Mouse (Mus musculus) brain, embryonic 18.5 days (tissue): ENCODE measurements around the gene Fry.

Experiments
- DNase-seq: peaks from one replicate; pipeline ENCODE4 v3.0.0-alpha.2; 2012; ENCODE audit warnings: low read depth, low spot score

The Fry gene

DNA sequence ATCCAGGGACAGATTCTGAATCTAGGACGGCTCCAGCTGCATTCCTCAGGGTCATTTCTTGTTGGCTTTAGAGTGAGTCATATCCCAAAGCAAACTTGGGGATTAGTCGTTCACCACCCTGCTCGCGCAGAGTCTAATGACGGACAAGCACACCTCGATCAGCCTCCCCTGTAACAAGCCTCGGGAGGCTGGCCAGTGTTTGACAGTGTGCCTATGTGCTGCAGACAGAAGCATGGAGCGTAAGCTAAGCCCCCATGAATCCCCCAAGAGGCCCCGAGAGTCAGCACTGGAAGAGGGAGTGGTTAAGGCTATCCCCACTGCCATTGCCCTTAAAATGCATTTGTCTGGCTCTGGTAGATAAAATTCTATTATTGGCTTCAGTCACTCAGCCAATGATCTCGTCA is 214.9 kb downstream of the Fry start:
- DNase-seq: no peak

DNA sequence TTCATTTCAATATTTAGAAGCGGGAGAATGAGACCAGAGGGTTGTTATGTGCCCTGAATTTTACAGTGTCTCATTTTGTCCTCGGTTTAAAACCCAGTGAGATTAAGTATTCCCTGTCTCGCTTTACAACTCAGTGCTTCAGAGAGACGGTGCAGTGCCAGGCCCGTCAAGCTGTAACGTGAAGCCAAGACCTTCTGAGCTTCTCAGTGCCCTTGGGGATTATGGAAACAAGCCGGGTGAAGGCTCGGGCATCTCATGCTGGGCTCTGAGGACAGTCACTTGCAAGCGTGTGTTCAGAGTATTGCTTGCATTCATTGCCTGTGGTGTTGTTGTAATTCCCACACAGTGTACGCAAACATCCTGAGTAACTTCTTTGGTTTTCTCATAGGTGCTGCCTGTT is 218.0 kb downstream of the Fry start:
- no peak for DNase-seq

DNA sequence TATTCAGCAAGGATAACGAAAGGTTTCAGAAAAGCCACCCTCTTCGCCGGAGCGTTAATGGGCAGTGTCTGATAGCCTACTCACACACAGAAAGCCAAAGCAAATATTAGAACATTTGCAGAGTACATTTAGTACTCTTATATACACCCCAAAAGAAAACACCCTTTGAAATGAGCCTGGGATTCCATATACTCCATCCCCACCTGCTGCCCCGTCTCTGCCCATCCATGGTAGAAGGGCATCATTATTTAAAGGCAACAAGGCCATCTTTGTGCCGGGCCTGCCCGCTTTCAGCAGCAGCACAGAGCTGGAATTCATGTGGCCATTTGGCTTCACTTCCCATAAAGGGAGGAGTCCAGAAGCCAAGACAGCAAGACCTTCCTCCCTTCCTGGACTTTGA is 219.3 kb downstream of the Fry start:
- DNase-seq: no peak

DNA sequence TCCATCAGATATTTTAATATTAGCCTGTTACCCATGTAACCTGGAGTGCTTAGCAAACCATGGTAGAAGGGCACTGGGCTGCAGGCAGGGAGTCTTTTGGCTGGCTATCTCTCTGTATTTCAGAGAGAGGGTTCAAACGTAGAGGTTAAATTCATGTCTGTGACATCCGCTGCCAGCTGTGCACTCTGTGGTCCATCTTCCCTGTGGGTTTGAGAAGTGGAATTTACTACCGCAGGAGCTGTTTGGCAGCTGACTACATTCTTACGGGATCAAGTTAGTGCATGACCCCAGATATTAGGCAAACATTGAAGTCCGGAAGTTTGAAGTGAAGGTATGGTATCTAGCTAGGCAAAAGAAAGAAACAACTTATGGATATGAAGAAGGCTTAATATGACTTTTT is 222.5 kb downstream of the Fry start:
- DNase-seq: no peak

DNA sequence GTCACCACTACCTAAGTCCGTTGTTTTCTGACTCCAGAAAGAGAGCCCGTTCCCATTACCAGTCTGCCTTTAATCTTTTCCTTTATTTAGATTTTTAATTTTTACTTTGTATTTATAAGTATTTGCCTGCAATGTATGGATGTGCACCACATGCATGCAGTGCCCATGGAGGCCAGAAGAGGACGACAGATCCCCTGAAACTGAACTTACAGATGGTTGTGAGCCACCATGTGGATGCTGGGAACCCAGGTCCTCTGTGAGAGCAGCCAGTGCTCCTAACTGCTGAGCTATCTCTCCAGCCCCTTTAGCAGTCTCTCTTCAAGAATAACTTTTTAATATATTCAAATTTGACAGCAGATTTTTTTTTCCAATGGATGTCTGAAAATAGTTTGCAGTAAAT is 223.7 kb downstream of the Fry start:
- DNase-seq: no peak

DNA sequence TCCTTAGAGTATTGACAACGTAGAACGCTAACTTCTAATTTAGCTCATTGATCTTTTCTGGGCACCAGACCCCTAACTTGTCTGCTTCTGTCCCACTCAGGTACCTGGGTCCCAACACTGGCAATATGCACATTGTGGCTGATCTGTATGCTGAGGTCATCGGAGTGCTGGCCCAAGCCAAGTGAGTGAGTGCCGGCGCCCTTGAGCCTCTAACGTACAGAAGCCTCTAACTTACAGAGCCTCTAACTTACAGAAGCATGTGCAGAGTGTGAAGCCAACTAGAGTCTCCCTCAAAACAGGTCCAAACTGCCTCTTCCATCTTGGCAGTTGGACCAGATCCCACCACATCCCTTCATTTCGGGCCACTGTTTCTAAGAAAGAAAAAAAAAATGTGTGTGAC is 227.5 kb downstream of the Fry start:
- no peak for DNase-seq

DNA sequence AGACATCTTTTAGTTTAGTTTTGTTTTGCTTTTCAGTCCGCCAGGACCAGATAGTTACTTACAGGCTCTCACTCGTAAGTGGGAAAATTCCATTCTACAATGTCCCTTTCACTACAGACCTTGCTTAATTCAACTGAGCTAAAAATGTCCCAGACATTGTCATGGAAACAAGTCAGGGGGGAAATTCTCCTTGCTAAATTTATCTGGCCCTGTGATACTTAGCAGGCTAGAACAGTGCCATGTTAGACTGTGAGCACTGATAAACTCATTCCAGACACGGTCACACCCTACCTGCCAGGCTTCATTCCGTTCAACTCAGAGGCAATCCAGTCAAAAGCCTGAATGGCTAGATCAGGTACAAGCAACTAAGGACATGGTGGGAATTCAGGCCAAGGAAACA is 227.9 kb downstream of the Fry start:
- no peak for DNase-seq

DNA sequence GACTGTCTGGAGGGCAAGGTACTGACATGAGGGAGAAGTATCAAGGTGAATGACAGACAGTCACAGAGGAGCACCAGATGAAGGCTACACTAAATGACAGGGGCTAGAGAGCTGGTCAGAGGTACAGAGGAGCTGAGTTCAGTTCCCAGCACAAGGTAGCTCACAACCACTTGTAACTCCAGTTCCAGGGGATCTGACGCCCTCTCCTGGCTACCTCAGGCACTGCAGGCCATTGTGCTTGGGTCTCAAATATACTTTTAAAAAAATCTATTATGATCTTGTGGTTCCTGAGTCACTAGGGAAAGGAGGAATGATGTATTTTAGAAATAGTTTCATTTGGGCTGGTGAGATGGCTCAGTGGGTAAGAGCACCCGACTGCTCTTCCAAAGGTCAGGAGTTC is 229.4 kb downstream of the Fry start:
- no peak for DNase-seq

DNA sequence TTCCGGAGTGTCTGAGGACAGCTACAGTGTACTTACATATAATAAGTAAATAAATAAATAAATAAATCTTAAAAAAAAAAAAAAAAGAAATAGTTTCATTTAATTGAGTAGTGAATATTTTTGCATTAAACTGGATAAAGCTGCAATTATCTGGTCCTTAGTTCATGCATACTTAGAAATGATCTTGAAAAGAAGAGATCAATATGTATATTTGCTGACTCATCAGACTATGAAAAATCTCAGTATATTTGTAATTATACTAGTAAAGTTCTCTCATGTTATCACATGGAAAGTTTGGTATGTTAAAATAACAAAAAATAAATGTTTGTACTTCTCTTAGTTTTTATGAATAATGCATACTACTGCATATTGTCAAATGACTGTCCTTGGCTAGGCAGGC is 229.9 kb downstream of the Fry start:
- DNase-seq: no peak

DNA sequence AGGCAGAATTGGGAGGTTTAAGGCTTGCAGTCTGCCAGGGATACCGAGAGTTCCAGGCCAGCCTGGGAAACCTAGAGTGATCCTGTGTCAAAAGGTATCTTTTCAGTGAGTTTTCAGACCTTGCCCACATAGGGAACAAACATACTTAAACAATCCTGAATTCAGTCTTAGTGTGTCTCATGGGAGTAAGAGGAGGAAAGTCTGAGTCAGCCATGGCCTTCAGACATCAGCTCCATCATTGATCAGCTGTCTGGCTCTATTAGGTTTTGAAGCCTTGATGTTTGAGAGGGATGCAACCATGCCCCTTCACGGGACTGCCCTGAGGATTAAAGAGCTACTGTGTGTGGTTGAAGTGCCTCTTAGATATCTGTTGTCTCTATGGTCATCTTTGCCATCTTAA is 232.7 kb downstream of the Fry start:
- no peak for DNase-seq

DNA sequence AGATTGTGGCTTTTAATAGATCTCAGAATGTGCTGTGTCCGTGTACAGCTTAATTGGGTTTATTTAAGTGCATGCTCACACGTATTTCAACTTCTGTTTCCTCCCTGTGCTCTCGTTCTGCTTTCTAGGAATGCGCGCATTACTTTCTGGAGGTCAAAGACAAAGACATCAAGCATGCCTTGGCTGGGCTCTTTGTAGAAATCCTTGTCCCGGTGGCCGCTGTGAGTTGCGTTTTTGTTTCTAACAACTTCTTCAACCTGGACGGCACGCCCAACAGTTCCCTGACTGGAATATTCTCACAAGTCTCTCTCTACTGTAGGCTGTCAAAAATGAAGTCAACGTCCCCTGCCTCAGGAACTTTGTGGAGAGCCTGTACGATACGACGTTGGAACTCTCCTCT is 240.2 kb downstream of the Fry start:
- no peak for DNase-seq

DNA sequence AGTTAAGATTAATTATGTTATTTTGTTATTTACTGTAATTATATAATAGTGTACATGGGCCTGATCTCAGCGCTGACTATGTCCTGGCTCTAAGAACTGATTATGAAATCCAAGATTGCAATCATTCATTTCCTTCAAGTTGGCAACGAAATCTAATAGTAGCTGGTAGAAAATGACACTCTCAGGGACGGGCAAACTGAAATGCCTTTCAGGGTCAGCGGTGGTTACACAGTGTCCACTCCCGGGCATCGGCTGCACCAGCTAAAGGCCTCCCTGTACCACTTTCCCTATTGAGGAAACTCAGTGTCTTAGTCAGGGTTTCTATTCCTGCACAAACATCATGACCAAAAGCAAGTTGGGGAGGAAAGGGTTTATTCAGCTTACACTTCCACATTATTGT is 243.8 kb downstream of the Fry start:
- DNase-seq: no peak

DNA sequence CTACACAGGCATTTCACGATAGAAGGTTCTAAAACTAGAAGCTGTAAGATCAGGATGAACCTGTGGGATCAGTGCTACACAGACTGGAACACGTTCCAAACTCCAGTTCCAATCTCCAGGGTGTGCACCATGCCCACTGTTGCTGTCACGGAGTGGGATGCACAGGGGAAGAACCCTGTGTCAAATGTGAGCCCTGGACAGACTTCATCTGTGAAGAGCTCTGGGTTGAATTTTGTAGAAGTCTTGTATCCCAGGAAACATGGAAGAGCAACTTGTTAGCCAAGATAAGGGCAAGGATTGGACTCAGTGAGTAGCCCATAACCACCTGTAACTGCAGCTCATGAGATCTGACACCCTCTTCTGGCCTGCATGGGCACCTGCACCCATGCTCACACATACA is 246.2 kb downstream of the Fry start:
- no peak for DNase-seq

DNA sequence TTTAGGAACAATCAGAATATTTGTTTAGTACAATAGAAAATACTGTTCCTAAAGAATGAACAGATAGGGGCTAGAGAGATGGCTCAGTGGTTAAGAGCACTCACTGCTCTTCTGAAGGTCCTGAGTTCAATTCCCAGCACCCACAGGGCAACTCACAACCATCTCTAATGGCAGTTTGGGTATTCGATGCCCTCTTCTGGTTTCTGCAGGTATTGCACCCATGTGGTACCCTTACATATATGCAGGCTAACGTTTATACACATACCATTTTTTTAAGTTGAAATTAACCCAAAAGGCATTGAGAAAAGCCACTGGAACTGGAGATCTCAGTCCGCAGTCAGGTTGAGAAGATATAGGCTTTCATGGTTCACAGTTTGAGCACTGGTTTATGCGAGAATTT is 248.6 kb downstream of the Fry start:
- no peak for DNase-seq

DNA sequence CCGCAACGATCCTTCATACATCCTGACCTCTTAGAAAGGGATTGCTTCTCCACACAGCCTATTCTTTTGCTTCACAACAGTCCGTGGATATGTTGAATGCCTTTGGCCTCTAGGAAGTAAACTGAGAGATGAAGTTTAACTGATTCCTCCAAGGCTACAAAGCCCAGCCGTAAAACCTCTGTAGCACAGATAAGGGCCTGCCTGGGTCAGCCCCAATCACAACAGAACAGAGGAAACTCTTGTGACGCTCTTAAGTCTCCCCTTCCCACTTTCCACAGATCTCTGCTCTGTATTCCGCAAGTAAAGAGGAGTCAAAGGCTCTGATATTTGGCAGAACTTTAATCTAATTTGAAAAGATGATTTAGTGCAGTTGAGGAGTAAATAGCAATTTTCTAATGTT is 251.8 kb downstream of the Fry start:
- no peak for DNase-seq

DNA sequence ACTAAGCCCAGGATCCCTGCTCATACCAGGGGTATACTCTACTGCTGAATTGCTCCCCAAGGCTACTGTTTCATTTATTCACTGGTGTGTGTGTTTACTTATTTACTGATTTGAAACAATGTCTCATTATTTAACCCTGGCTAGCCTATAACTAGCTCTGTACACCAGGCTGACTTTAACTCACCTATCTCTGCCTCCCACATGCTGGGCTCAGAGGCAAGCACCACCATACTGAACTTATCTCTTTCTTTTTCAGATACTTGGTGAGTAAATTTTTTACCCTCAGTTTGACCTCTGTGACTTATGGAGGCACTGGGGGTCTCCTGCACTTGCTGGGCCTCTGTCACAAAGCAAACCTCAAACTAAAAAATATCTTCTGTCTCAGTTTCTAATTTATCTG is 252.4 kb downstream of the Fry start:
- no peak for DNase-seq

DNA sequence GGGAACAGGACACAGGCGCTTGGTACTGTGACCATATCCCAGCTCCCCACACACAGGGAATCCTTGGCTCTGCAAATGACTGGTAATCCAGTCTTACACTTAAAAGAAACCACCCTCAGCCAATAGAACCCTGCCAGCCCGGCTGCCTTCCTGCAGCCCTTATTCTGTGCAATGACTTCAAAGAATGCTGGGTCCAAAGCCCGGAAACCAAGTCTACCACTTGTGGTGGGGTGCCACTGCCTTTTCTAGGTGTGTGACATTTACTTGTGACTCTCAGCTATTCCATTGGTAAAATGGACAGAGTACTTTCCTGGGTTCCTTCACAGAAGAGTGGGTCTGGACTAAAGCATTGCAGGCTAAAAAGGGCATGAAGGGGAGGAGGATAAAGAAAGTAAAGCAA is 254.5 kb downstream of the Fry start:
- no peak for DNase-seq

DNA sequence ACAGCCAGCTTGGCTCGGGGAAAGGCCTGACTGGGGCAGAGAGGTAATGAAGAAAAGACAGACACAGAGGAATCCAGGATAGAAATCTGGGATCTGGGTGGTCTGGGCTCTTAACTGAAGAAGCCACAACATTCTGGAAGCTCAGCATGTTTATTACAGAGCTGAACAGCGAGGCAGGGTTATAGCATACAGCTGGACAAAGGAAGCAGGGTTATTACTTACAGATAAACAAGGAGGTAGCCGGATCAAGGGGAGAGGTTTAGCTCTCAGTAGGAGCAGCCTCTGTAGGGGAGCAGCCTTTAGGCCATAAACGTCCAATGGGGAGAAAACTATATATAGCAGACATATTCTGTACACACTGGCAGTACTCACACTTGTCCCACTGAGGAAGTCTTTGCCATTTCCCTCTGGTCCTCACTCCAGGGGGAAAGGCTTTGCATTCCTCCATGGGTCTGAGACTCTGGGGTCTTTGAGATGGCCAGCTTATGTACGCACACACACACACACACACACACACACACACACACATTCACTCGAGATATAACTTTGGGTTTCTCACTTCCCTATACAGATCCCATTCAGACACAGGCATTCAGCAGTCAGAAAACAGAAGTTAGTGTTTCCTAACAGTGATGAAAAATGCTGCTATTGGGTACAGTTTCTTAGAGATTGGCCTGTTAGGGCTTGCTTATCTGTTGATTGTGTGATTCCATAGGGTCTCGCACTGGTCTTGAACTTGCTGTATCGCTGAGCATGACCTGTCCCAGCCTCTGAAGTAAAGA is 256.5 kb downstream of the Fry start:
- no peak for DNase-seq

DNA sequence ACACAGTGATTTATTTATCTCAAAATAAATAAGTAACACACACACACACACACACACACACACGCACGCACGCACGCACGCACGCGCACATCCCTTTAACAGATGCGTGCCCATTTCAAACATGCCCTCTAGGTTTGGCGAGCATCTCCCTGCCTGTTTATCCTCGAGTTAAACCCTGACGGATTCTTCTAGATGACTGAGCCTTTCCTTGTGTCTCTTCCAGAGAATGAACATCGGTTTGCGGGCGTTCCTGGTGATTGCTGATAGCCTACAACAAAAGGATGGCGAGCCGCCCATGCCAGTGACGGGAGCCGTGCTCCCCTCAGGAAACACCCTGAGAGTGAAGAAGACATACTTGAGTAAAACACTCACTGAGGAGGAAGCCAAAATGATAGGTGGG is 260.1 kb downstream of the Fry start:
- no peak for DNase-seq

DNA sequence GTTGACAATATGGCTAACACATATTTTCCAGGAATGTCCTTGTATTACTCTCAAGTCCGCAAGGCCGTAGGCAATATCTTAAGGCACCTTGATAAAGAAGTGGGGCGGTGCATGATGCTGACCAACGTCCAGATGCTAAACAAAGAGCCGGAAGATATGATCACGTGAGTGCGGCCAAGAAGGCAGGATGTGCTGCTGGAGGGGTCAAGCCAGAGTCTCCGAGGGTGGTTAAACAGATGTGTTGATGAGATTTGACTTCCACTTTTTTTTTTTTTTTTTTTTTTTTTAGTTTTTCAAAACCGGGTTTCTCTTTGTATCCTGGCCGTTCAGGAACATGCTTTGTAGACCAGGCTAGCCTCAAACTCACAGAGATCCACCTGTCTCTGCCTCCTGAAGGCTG is 262.3 kb downstream of the Fry start:
- DNase-seq: no peak

DNA sequence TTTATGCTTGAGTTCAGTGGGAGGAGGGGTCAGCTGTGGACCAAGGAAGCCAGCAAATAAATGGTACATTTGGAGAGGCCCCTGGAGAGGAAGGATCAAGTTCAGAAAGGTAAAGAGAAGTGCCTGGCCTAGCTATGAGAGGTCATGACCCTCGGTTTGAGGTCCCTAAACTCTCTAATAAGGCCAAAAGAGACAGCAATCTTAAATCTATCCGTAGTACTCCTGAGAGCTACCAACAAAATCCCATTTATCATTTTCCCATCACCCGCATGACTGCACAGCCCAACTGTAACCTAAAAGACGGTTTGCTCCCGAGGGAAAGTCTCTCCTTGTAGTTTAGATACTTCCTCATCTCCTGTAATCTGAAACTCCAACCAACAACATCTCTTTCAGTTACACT is 264.0 kb downstream of the Fry start:
- no peak for DNase-seq

DNA sequence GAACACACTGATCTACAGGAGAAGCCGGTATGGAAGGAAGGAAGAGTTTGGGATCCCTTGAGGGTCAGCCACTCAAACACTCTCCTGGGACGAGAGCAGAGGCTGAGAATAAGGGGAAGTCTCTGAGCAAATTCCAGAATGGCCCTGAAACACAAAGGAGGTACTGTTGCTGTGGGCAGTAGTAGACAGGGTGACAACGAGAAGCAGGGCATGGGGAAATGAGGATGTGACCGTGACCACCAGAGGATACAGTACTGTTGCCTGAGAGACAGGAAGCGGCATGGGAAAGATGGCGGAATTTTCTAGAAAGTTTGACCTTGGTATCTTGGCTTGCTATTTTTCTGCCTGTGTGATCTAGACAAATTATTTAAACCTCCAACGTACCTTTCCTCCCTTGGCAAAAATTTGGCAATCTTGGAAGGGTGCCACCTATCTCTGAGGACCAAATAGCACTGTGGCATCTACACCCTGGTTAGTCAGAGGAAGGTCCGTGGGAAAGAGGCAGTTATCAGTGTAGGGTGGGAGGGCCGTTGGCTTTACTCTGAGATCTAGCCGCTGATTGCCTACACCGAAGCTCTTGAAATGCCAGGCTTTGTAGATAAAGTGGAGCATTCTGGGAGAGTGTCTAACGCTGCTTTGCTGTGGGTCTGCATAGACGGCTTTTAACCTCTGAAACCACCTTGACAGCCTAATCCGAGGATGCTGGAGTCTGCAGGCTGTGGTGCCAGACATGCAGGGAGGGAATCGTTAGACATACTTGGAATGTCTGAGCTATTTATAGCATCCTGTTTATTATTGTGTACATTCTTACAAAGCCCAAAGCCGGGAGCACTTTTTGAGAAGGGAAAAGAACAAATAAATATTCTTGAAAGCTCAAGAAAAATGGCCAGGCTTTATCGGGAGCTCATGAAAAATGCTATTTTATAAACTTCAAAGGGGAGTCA is 266.1 kb downstream of the Fry start:
- no peak for DNase-seq

DNA sequence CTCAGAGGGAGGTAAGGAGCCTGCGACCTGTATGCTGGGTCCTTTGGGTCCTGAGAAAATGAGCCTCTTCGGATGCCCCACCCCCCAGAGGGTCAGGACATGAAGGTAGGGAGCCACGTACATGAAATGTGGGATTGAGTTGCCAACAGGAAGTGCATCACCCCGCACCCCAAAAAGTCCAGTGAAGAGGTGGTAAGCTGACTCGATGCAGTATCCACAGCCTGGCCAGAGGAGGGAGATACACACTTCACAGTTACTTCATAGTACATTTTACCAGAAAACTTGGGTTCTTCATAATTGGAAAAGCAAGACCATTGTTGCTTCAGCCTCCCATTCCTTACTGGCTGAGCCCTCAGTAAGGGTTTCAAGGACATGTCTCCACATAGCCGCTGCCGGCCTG is 266.8 kb downstream of the Fry start:
- DNase-seq: no peak
